Mouse (Mus musculus) intestine, postnatal 0 days (tissue): ENCODE data around the gene Spag8. TPM values are rescaled to one million over a fixed set of nuclear protein-coding genes. Genes with fewer than 3 reads are reported as not detected.

Source experiments
- ATAC-seq: fragments of 200-750 bp; cut with Nextera tagmentation; 2 replicates; pipeline ENCODE4 v1.8.0; 2017; ENCODE audit warnings: mild to moderate bottlenecking, moderate TSS enrichment, moderate library complexity
- H3K27ac ChIP-seq: fragments of 300-500 bp; sonication (generic); 2 replicates; pipeline ENCODE4 v1.5.1; 2014; ENCODE audit warnings: mild to moderate bottlenecking, low read depth, low read length, moderate library complexity
- H3K27me3 ChIP-seq: fragments of 300-500 bp; sonication (generic); replicated peaks from 2 replicates; pipeline ENCODE4 v1.6.1; 2014; ENCODE audit warnings: low read length, mixed read lengths; ENCODE audit not compliant: control insufficient read depth, insufficient read depth
- H3K36me3 ChIP-seq: fragments of 300-500 bp; sonication (generic); 2 replicates; pipeline ENCODE4 v1.6.1; 2014; ENCODE audit warnings: mild to moderate bottlenecking, moderate library complexity; ENCODE audit not compliant: control insufficient read depth, insufficient read depth
- H3K4me1 ChIP-seq: fragments of 300-500 bp; sonication (generic); replicated peaks from 2 replicates; pipeline ENCODE4 v1.6.1; 2014; ENCODE audit warnings: antibody characterized with exemption, low read length, mixed read lengths; ENCODE audit not compliant: control insufficient read depth, insufficient read depth
- H3K4me2 ChIP-seq: fragments of 300-500 bp; sonication (generic); replicated peaks from 2 replicates; pipeline ENCODE4 v1.6.1; 2014; ENCODE audit warnings: low read depth, mild to moderate bottlenecking, moderate library complexity
- H3K4me3 ChIP-seq: fragments of 300-500 bp; sonication (generic); 2 replicates; pipeline ENCODE4 v1.5.1; 2014; ENCODE audit warnings: low read depth, low read length
- H3K9ac ChIP-seq: fragments of 300-500 bp; sonication (generic); 2 replicates; pipeline ENCODE4 v1.6.1; 2014; ENCODE audit warnings: mild to moderate bottlenecking, low read depth, low read length
- H3K9me3 ChIP-seq: fragments of 300-500 bp; sonication (generic); 2 replicates; pipeline ENCODE4 v1.6.1; 2016; ENCODE audit warnings: mixed run types; ENCODE audit not compliant: control insufficient read depth
- CTCF ChIP-seq: sonication (generic); IDR thresholded peaks from 2 replicates; pipeline ENCODE4 v1.5.1; 2016; ENCODE audit warnings: low read depth, mild to moderate bottlenecking, control low read depth, antibody characterized with exemption, moderate library complexity
- WGBS: fragments of 180-500 bp; shearing (Covaris S2); extraction: QIAGEN DNeasy Blood & Tissue Kit; methylation state at CpG from one replicate; pipeline ENCODE4 v1.1.7; 2014; 5-methylcytosine and 5-hydroxymethylcytosine counted together
- polyA plus RNA-seq: library from polyadenylated mRNA; unstranded; fragments of >200 nt; fragmentation: Nextera tagmentation; extraction: Ambion mirVana; gene quantifications from 2 replicates; pipeline ENCODE4 v1.2.1, GENCODE M21; 2015

Spag8 gene
- polyA plus RNA-seq, 1 experiment from 2014 or later: 0.08 TPM

DNA sequence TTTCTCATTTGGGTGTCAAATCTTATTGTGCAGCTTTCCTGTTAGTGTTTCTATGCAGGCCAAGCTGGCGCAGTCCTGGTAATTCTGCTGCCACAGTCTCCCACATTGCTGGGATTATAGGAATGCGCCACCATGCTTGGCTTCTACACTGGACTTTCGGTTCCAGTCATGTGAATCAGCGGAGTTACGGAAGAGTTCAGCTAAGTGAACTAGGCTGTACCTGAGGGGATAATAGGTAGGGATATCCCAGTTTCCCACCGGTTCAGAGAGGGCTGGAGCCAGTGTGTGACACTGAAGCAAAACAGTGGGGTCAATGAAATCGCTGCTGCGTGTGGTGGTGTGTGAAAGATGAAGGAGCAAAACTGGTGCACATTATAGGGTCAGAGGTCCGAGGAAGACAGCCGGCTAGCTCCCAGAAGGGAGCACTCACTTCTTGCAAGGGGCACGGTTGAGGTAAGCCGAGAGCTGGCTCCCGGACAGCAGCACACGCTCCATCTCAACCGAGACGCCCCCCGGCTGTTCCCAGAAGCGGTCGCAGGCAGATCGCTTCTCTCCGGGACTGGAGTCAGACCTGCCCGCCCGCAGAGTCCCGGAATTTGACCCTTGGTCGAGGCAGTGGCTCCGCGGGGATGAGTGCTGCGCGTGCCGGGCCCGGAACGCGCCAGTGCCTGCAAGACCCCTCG, 2.4 kb upstream of the Spag8 start:
- Histone ChIP-seq H3K9me3 (no peaks in the 10 kb centered on the region), H3K36me3 (no peaks in the 10 kb centered on the region), H3K27ac (peak overlapping the region; percentile 92), H3K9ac (peak overlapping the region; percentile 89), H3K4me2 (peak overlapping the region; percentile 86), H3K4me1 (no peaks in the 10 kb centered on the region), H3K27me3 (no peaks in the 10 kb centered on the region), H3K4me3 (peak overlapping the region; percentile 89)
- 3% methylated on average over 34 of the region's 34 CpGs for WGBS
- TF ChIP-seq CTCF: peak; percentile 4; the same call in 1 of the 2 replicates
- peak; percentile 59 for ATAC-seq

- ATAC-seq: no peak
- Histone ChIP-seq H3K9ac (no peak overlapping the region), H3K4me1 (no peaks in the 10 kb centered on the region), H3K4me3 (no peak overlapping the region), H3K9me3 (peaks cover 3% of the 10 kb centered on the region; the same call in 1 of the 2 replicates), H3K4me2 (no peak overlapping the region), H3K27ac (no peak overlapping the region), H3K36me3 (0 out of 2 replicates have a peak, but pooled peaks cover 9% of the 10 kb centered on the region), H3K27me3 (no peaks in the 10 kb centered on the region)
- 78% methylated on average over 4 of the region's 4 CpGs for WGBS
- no peak for TF ChIP-seq CTCF
Observed at GRCm38 (mm10) chr4:43652726-43653125, 668 bp downstream of the Spag8 start.

GRCm38 (mm10) chr4:43649783-43650182, 3.6 kb downstream of the Spag8 start:
- H3K4me3 ChIP-seq: no peak overlapping the region
- WGBS: 95% methylated on average over 3 of the region's 3 CpGs
- no peak overlapping the region for H3K9ac ChIP-seq
- H3K36me3 ChIP-seq: 0 out of 2 replicates have a peak, but pooled peaks cover 9% of the 10 kb centered on the region
- ATAC-seq: no peak
- no peaks in the 10 kb centered on the region for H3K4me1 ChIP-seq
- H3K27ac ChIP-seq: no peak overlapping the region
- H3K4me2 ChIP-seq: no peak overlapping the region
- H3K27me3 ChIP-seq: no peaks in the 10 kb centered on the region
- H3K9me3 ChIP-seq: peaks cover 3% of the 10 kb centered on the region; the same call in 1 of the 2 replicates
- TF ChIP-seq CTCF: peak; percentile 35; the same call in 1 of the 2 replicates

GRCm38 (mm10) chr4:43640491-43640890, 12.9 kb downstream of the Spag8 start:
- Histone ChIP-seq H3K36me3 (peaks cover 3% of the 10 kb centered on the region; the same call in 1 of the 2 replicates), H3K4me2 (no peak overlapping the region), H3K4me3 (no peak overlapping the region), H3K9ac (no peak overlapping the region), H3K27ac (no peak overlapping the region), H3K27me3 (no peaks in the 10 kb centered on the region), H3K9me3 (no peaks in the 10 kb centered on the region), H3K4me1 (no peaks in the 10 kb centered on the region)
- ATAC-seq: no peak
- no peak for TF ChIP-seq CTCF
- 87% methylated on average over 6 of the region's 6 CpGs for WGBS

DNA sequence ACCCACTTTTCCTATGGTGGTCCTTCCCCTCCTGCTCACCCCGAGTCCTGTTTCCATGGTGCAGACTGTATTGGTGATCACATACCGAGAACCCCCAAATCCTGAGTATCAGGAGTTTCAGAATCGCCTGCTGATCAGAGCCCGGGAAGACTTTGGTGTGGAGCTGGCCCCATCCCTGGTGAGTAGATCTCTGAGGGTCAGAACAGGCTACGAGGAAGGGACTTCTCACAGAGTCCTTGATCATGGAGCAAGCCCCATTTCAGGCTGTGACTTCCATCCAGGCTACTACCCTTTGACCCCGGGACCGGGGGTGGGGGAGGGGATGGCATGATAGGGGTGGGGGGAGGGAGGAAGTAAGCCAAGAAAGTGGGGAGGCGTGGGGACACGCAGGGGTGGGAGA, 13.3 kb downstream of the Spag8 start:
- 69% methylated on average over 9 of the region's 9 CpGs for WGBS
- no peak for TF ChIP-seq CTCF
- H3K9ac ChIP-seq: no peak overlapping the region
- H3K9me3 ChIP-seq: no peaks in the 10 kb centered on the region
- H3K36me3 ChIP-seq: peaks cover 3% of the 10 kb centered on the region; the same call in 1 of the 2 replicates
- no peak for ATAC-seq
- no peaks in the 10 kb centered on the region for H3K27me3 ChIP-seq
- H3K27ac ChIP-seq: no peak overlapping the region
- H3K4me1 ChIP-seq: no peaks in the 10 kb centered on the region
- H3K4me3 ChIP-seq: no peak overlapping the region
- H3K4me2 ChIP-seq: no peak overlapping the region

DNA sequence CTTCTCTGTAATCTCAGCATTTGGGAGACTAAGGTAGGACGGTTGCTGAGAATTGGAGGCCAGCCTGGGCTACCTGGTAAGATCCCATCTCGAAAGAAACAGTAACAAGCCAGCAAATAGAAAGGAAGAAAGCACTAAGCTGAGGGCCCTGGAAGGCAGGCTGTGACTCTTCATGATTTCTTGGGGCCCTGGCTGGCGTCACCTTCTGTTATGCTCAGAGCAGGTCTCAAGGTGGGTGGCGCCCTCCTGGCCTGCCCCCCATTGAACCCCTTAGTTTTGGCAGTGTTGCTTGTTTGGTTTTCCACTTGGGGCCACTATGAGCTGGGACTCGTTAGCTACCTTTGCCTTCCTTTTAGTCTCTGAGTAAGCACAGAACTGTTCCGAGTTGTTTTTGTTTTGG, 16.6 kb downstream of the Spag8 start:
- no peak for TF ChIP-seq CTCF
- H3K9ac ChIP-seq: no peak overlapping the region
- H3K36me3 ChIP-seq: no peaks in the 10 kb centered on the region
- H3K4me3 ChIP-seq: no peak overlapping the region
- H3K27ac ChIP-seq: no peak overlapping the region
- peaks cover 8% of the 10 kb centered on the region; the same call in 1 of the 2 replicates for H3K27me3 ChIP-seq
- H3K4me1 ChIP-seq: no peaks in the 10 kb centered on the region
- no peak overlapping the region for H3K4me2 ChIP-seq
- ATAC-seq: no peak
- no peaks in the 10 kb centered on the region for H3K9me3 ChIP-seq
- 75% methylated on average over 6 of the region's 6 CpGs for WGBS
